Mouse (Mus musculus): ENCODE measurements around the gene Rxfp3.
"Not testable (repeated sequence)": the region's sequence is repeated elsewhere in the genome, so short reads cannot be mapped to it uniquely, and the experiment has no call there.

Rxfp3 gene

DNA sequence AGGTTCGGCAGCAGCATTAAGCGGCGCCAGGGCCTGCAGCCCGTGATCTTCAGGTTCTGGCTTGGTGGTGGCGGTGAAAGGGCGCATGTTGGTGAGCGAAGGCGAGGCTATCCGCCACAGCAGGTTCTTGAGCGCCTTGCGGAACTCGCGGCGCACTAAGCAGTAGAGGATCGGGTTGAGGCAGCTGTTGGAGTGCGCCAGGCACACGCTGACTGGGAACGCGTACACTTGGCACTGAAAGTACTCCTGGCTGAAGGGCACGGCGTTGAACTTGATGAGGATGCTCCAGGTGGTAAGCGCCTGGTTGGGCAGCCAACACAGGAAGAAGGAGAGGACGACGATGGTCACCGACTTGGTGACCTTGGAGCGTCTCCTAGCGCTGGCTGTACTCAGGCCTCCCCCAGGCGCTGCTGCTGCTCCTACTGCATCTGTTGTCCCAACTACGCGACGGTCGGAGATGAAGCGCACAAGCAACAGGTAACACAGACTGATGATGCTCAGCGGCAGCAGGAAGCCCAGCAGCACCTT is 1.8 kb downstream of the Rxfp3 start:
- DNase-seq (ENCODE audit: low spot score in 2 of 2): no peak

DNA sequence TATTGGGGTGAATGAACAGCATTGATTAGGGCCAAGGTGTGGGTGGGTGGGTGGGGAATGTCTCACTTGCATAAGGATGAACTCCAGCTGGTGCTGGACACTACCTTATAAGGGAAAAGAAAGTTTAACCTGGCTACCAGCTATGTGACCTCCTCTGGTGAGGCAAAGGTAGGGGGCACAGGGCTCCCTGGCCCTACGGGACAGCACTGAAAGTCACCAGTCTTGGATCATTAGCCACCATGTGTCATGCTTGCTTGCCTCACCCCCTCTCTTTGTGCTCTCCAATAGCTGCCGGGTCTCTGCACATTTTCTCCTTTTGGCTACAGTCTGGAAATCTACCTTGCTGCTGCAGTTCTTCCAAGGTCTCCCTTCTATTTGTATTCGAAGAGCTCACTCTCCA is 7.6 kb downstream of the Rxfp3 start:
- peak in 1 of 2 experiments; percentile 22 for DNase-seq (ENCODE audit: low spot score in 2 of 2)

DNA sequence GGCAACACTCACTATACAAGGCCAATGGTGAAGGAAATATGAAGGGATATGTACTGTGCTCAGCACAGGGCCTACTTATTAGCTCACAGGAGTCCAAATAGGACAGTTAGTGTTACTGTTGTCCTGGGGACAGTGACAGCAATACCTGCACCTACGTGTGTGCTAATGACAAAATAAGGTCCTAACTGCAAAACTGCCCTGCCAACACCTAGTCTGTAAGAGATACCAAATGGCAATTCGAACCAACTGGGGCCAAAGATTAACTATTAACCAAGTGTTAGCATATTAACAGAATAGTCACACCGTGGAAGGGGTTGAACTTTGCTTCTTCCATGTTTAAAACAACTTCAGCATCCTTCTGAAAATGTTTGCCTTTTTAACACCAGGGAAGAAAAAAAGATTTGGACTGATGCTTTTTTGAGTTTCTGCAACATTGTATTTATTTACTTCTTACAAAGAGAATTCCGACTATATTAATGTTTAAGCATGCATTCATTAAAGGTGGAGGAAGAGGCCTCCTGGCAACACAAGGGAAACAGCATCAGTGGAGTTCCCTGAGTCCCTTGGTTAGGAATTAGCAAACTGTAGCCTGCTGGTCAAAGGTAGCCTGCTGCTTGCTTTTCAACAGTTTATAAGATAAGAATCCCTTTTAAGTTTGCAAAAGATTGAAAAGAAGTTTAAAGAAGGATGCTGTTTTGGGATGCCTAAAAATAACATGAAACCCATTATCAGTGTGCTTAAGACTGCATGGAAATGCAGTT is 10.8 kb downstream of the Rxfp3 start:
- peak in 1 of 2 experiments; percentile 11 for DNase-seq (ENCODE audit: low spot score in 2 of 2)

DNA sequence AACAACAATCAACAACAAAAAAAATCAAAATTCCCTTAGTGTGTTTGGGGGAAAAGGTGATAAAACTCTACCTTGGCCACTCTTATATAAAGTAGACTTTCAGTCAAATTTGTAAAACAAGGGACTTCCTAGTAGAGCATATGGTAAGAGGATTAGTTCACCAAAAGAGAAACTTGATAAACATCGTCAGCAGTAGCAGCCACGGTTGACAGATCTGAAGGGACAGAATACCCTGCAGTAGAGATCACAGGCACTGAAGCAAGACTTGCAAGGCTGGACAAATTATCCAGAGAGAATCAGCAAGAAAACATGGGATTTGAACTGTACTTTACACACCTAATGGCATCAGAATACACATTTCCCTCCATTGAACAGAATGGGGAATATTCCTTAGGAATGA is 22.9 kb downstream of the Rxfp3 start:
- no peak for DNase-seq (ENCODE audit: low spot score in 2 of 2)

DNA sequence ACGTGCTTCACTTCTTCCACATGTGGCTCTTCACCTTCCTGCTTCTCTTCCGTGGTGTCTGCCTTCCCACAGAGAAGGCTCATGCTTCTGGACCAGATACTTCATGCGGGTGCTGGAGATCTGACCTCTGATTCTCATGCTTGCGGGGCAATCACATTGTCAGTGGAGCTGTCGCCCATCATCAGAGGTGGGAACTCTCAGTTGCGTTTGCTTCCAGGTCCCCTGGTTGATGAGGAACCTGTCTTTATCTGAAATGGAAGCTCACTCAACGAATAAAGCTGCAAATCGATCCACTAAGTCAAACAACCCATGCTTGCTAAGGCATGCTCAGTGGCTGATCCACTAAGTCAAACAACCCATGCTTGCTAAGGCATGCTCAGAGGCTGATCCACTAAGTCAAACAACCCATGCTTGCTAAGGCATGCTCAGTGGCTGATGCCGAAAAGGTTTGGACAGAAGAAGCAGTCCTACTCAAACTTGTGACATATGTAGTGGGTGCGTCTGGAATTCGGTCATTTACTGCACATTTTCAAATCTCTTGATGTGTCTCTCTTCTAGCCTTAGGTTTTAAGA is 26.7 kb downstream of the Rxfp3 start:
- no peak for DNase-seq (ENCODE audit: low spot score in 2 of 2)

DNA sequence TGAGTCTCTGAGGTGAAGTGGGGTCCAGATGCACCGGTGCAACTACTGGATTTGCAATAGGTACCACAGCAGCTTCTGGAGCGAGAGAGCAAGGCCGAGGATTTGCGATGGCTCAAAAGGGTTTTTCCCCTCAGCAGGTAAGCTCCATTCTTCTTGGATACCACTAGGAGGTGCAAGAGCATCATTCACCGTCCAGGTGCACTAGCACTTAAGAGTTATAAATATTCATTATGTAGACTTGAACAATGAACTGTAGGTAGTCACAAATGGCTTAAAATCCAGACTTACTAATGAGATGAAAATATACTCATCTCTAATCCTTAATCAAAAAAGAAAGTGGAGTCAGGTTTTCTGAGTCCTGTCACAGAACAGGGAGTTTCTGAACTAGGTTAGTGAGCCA is 29.0 kb downstream of the Rxfp3 start:
- no peak for DNase-seq (ENCODE audit: low spot score in 2 of 2)

DNA sequence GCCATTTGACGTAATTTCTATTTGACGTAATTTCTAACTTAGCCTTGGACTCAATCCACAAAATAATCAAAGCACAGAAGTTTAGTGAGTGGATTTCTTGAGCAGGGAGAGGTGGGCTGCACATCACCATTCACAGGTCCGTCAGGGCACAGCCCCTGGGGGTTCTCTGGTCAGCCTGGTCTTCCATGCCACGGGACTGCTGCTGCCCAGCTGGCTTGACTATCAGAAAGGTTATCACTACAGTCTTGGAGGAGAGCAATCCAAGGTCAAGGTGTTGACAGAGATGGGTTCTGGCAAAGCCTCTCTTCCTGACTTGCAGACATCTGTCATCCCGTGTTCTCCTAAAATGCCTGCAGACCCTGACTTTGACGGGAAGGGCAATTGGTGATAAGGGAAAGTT is 33.1 kb downstream of the Rxfp3 start:
- DNase-seq (ENCODE audit: low spot score in 2 of 2): no peak

DNA sequence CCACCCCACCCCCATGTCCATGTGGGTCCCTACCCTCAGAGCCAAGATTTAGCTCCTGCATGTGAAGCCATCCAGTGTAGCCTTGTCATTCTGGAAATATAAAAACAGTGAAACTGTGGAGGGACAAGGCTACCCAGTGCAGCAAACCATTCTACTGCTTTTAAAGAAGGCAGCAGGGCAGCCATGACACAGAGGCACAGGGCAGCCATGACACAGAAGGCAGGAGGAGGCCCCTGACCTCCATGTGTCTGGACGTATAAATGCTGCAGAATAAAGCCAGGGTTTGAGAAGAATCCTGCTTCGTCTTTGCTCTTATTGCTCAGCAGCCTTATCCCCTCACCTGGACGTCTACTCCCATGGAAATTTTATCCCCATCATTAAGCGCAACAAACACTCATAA is 34.0 kb downstream of the Rxfp3 start:
- no peak for DNase-seq (ENCODE audit: low spot score in 2 of 2)

DNA sequence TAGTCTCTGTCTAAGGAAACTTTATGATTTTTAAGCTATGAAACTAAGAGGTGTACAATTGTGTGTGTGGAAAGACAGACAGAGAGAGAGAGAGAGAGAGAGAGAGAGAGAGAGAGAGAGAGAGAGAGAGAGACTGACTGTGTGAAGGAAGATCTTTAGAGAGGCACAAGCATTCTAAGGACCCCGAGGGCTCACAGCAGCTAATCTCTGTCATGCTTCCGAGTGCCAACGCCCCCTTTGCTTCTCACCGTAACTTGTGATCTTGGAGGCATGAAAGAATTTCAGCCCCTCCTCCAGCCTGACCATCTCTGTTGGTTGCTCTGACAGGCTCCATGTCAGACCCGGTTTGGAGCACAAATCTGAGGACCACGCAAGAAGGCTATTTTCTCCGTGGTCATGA is 37.4 kb downstream of the Rxfp3 start, which contains the start of gene Slc45a2:
TSS of gene Slc45a2 (plus strand) at position 301 of the 400 bp plus-strand sequence.
- DNase-seq (ENCODE audit: low spot score in 2 of 2): no peak

DNA sequence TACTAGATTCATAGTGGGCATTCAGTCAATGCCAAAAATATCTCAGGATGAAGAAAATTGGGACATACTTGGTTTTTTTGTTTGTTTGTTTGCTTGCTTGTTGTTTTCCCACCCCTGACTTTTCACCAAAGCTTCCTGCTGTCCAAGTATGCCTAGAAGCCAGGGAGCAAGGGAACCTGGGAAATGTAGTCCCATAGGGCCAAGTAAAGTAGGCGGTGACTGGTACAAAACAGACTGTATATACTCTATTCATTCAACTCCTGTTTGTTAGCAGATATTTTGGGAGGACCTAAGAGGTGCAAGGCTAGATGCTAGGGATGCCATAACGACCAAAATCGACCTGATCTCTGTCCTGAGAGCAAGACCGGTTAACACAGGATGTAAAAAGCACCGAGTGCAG is 38.0 kb downstream of the Rxfp3 start:
- no peak for DNase-seq (ENCODE audit: low spot score in 2 of 2)

DNA sequence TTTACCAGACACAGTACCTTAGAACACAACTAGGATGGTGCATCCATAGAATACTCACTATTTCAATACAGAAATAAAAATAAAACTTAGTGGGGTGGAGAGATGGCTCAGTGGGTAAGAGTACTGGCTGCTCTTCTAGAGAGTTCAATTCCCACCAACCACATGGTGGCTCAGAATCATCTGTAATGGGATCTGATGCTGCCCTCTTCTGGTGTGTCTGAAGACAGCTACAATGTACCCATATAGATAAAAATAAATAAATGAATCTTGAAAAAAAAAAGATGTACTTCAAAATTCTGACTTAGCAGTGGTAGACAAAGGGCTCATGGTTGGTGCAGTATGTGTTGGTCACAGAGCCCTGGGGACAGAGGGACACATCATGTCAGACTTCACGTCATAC is 46.2 kb downstream of the Rxfp3 start:
- no peak for DNase-seq (ENCODE audit: low spot score in 2 of 2)

DNA sequence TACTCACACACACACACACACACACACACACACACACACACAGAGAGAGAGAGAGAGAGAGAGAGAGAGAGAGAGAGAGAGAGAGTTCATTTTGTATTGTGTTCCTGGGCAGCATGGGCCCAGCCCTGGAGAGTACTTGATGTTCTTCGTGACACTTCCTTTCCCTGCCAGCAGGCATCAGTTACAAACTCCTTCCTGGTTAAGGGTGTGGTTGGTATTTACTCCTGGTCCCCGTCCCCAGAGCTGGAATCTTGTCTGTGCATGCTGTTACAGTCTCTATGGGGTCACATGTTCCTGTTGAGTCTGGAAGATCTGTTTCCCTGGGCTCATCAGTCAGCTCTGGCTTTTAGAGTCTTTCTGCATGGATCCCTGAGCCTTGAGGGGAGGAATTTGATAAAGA is 47.4 kb downstream of the Rxfp3 start:
- no peak for DNase-seq (ENCODE audit: low spot score in 2 of 2)

DNA sequence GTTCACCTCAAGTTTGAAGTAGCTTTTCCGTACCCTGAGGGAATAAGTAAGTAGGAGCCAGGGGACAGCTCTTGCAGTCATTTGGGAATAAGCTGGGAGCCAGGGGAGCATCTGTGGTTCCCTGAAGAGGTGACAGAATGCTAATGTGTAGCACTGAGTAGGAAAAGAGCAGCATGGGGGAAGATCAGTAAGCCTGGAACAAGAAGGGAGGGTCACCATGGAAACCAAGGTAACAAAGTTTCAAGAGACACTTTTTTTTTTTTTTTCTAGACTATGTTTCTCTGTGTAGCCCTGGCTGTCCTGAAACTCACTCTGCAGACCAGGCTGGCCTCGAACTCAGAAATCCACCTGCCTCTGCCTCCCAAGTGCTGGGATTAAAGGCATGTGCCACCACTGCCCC is 51.3 kb downstream of the Rxfp3 start:
- DNase-seq (ENCODE audit: low spot score in 2 of 2): not testable (repeated sequence)

DNA sequence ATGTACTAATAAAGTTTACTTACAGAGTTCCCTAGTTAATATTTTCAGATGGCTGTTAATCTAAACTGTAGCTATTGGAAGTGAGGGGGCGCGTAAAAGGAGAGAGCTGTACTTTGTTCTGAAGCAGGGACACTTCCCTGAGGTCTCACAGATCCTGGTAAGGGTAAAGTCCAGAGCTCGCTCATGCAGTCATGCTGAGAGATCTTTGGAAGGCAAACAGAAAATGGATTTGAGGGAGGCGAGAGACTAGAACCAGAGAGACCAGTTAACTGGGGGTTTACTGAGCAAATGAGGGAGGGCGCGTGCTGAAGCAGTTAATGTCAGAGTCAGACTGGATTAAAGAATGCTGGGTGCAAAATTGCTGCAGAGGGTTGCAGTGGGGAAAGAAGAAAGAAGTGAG is 52.0 kb downstream of the Rxfp3 start:
- no peak for DNase-seq (ENCODE audit: low spot score in 2 of 2)
